Mouse (Mus musculus) monocyte, adult 5-6 weeks (primary cell): ENCODE results near the gene Nubp2. TPM values are rescaled to one million over a fixed set of nuclear protein-coding genes. Genes with fewer than 3 reads are reported as not detected.

Experiments used
- ATAC-seq: fragments of 153-309, 156-312 bp; replicated peaks from 2 replicates; pipeline ENCODE4 v1.8.0; 2017; ENCODE audit warnings: mild to moderate bottlenecking; ENCODE audit not compliant: low TSS enrichment, insufficient number of reproducible peaks, severe bottlenecking, poor library complexity, low FRiP score
- total RNA-seq: library from RNA; stranded (forward); fragments of 200-1000, 200-491, 200-594 nt; gene quantifications from 3 replicates; pipeline ENCODE4 v1.2.3, GENCODE M21; 2017

Nubp2 gene
- total RNA-seq, 1 experiment from 2014 or later, result 40.1 TPM

- ATAC-seq, result no peak
Measured at GRCm38 (mm10) chr17:24895571-24896240, 9.6 kb upstream of the Nubp2 start.

GRCm38 (mm10) chr17:24894995-24895547 is 8.9 kb upstream of the Nubp2 start, which contains the start of the genes Eme2 and Mrps34:
Gene Eme2 (minus strand): TSS chr17:24895087.
Gene Mrps34 (plus strand): TSS chr17:24895116.
- peak; percentile 37 for ATAC-seq

- ATAC-seq, result no peak
Measured at GRCm38 (mm10) chr17:24894061-24894994, 8.2 kb upstream of the Nubp2 start.

DNA sequence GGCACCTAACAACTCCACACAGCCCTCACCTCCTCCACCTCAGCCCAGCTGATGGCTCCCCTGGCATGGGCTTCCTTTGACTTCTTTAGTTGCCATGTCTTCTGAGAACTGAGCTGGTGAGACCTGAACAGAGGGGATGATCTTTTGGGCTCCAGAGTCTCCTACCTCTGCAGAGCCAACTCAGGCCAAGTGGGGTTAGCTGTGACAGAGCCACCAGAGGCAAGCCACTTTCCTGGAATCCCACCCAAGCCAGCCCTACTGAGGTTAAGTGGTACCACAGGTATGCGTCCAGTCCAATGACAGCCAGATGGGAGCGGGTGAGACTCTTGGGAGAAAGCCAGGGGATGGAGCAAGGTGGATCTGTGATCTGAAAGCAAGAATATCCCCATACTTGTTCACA is 7.1 kb upstream of the Nubp2 start:
- no peak for ATAC-seq

GRCm38 (mm10) chr17:24892785-24893184 is 6.6 kb upstream of the Nubp2 start:
- ATAC-seq, result no peak

- no peak for ATAC-seq
Measured at GRCm38 (mm10) chr17:24891321-24891720, 5.2 kb upstream of the Nubp2 start.

DNA sequence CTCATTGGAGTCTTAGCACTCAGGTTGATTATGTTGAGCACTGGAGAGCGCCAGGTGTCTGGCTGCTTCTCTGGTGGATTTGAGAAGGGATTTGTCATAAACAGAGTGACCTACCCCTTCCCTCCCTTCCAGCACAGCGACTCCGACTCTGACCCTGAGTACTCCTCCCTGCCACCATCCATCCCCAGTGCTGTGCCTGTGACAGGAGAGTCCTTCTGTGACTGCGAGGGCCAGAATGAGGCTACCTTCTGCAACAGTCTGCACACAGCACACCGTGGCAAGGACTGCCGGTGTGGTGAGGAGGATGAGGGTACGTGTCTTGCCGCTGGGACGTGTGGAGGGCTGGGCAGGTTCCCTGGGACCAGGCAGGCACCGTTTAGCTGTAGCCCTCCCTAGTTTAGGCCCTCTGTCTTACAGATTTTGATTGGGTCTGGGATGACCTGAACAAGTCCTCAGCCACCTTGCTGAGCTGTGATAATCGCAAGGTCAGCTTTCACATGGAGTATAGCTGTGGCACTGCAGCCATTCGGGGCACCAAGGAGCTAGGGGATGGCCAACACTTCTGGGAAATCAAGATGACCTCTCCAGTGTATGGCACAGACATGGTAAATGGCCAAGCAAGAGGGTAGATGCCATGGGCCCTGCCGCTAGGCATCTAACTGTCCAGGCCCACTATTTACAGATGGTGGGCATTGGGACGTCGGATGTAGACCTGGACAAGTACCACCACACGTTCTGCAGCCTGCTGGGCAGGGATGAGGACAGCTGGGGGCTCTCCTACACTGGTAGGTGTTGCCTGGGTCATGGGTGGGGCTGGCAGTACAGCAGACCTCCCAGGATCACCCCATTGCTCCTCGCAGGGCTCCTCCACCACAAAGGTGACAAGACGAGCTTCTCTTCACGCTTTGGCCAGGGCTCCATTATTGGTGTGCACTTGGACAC is 4.3 kb upstream of the Nubp2 start:
- no peak for ATAC-seq

GRCm38 (mm10) chr17:24888862-24889261 is 2.7 kb upstream of the Nubp2 start:
- no peak for ATAC-seq

DNA sequence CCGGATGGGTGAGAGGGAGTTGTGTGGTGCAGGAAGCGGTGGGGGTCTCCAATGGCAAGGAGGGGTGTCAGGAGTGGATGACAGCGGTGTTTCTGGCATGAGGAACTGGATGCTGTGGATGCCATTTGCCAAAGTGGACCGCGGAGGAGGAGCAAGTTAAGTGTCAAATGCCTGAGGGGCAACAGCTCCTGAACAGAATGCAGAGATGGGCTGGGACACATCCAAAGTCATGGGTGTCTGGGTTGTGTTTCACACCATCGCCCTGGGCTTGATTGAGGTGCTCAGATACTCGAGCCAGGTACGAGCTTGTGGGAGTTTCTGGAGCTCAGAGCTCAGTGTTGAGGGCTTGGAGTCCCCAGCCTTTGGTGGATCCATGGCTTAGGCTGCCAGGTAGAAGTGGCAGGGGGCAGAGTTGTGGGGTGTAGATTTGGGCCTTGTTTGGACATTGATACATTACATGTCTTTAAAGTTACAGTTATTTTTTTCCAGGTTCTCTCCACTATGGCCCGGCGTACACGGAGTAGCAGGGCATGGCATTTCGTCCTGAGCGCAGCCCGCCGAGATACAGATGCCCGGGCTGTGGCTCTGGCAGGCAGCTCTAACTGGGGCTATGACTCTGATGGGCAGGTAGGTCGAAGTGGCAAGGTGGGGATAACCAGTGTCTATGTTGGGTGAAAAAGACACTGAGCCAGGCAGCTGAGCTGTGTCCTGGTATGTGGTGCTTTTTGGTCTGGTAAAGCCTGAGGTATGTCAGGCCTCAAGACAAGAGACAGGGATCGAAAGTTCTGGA is 1.3 kb upstream of the Nubp2 start:
- no peak for ATAC-seq

DNA sequence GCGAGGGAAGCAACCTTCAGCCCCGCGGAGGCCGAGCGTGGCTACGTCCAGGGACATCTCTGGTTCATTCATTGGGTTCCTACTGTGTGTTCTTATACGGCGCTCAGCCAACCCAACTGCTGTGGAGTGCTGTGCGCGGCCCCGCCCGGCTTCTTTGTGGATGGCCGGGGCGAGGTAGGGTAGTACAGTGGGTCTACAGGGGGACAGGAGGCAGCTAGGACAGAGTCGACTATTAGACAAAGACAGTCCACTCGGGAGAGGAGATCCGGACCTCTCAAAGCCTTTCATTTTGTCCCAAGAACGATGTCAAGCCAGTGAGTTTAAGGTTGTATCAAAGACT is 753 bp upstream of the Nubp2 start:
- no peak for ATAC-seq

- no peak for ATAC-seq
Measured at GRCm38 (mm10) chr17:24885356-24886133, 604 bp downstream of the Nubp2 start.

- ATAC-seq, result no peak
Measured at GRCm38 (mm10) chr17:24884391-24884790, 1.8 kb downstream of the Nubp2 start.

- no peak for ATAC-seq
Measured at GRCm38 (mm10) chr17:24881738-24882440, 4.3 kb downstream of the Nubp2 start.

GRCm38 (mm10) chr17:24878531-24878930 is 7.6 kb downstream of the Nubp2 start:
- ATAC-seq, result no peak

GRCm38 (mm10) chr17:24878117-24878397 is 8.1 kb downstream of the Nubp2 start:
- no peak for ATAC-seq

GRCm38 (mm10) chr17:24877336-24878116 is 8.6 kb downstream of the Nubp2 start:
- ATAC-seq, result no peak
